Mouse (Mus musculus) C2C12 (cell line): ENCODE measurements around the gene Gak. TPM values are rescaled to one million over a fixed set of nuclear protein-coding genes. Genes with fewer than 3 reads are reported as not detected.

Experiments
- H3K27me3 ChIP-seq: one replicate; pipeline ENCODE4 v1.6.1; 2011; ENCODE audit not compliant: control insufficient read depth, insufficient read depth, insufficient read length
- H3K36me3 ChIP-seq: one replicate; pipeline ENCODE4 v1.6.1; 2011; ENCODE audit not compliant: control insufficient read depth, insufficient read depth
- H3K4me3 ChIP-seq: one replicate; pipeline ENCODE4 v1.5.1; 2011; ENCODE audit warnings: mild to moderate bottlenecking, control low read depth; ENCODE audit not compliant: poor library complexity, insufficient read depth, severe bottlenecking
- H3K79me2 ChIP-seq: one replicate; pipeline ENCODE4 v1.6.1; 2011; ENCODE audit not compliant: control insufficient read depth, insufficient read depth
- H3K79me3 ChIP-seq: one replicate; pipeline ENCODE4 v1.6.1; 2011; ENCODE audit warnings: low read depth, control low read depth
- H3ac ChIP-seq: one replicate; pipeline ENCODE3; 2011; ENCODE audit warnings: low read depth; ENCODE audit not compliant: control insufficient read depth, insufficient read length
- CEBPB ChIP-seq: IDR thresholded peaks from one replicate; pipeline ENCODE4 v1.6.1; 2011; ENCODE audit warnings: low read depth, mild to moderate bottlenecking, control low read depth, moderate library complexity
- CTCF ChIP-seq: IDR thresholded peaks from one replicate; pipeline ENCODE4 v1.5.1; 2011; ENCODE audit not compliant: control insufficient read depth, insufficient read depth, insufficient read length
- FOSL1 ChIP-seq: IDR thresholded peaks from one replicate; pipeline ENCODE4 v1.8.0; 2011; ENCODE audit warnings: mild to moderate bottlenecking, low read length; ENCODE audit not compliant: poor library complexity, insufficient read depth, severe bottlenecking
- MAX ChIP-seq: IDR thresholded peaks from one replicate; pipeline ENCODE4 v1.6.1; 2011; ENCODE audit warnings: mild to moderate bottlenecking, control low read depth
- MYOD1 ChIP-seq: IDR thresholded peaks from one replicate; pipeline ENCODE4 v1.6.1; 2011; ENCODE audit warnings: low read depth; ENCODE audit not compliant: control insufficient read depth, insufficient read length
- MYOG ChIP-seq: IDR thresholded peaks from one replicate; pipeline ENCODE4 v1.6.1; 2011; ENCODE audit not compliant: control insufficient read depth, insufficient read length; ENCODE audit errors: extremely low read depth
- USF1 ChIP-seq: IDR thresholded peaks from one replicate; pipeline ENCODE4 v1.6.1; 2011; ENCODE audit warnings: low read depth, mild to moderate bottlenecking, control low read depth, moderate library complexity
- polyA plus RNA-seq: library from polyadenylated mRNA; unstranded; fragments of >200 nt; fragmentation: generic; extraction: Trizol; gene quantifications from one replicate; pipeline ENCODE4 v1.2.1, GENCODE M21; 2012; ENCODE audit warnings: missing spikeins

The Gak gene
- polyA plus RNA-seq, 1 experiment, result 44.0 TPM

GRCm38 (mm10) chr5:108658611-108659010 is 29.1 kb upstream of the Gak start:
- Histone ChIP-seq H3K79me3 (peaks cover 4% of the 10 kb centered on the region), H3ac (no peak overlapping the region), H3K79me2 (peaks cover 13% of the 10 kb centered on the region), H3K4me3 (no peak overlapping the region), H3K36me3 (peaks cover 11% of the 10 kb centered on the region), H3K27me3 (no peaks in the 10 kb centered on the region)
- no peak for TF ChIP-seq MYOD1
- TF ChIP-seq FOSL1, result no peak
- TF ChIP-seq MYOG, result no peak
- TF ChIP-seq MAX, result no peak

GRCm38 (mm10) chr5:108657406-108657805 is 27.9 kb upstream of the Gak start:
- Histone ChIP-seq H3K36me3 (peaks cover 16% of the 10 kb centered on the region), H3K79me2 (peaks cover 13% of the 10 kb centered on the region), H3K4me3 (no peak overlapping the region), H3ac (no peak overlapping the region), H3K79me3 (peaks cover 4% of the 10 kb centered on the region), H3K27me3 (no peaks in the 10 kb centered on the region)
- TF ChIP-seq MYOG (no peak), CTCF (no peak), USF1 (no peak), CEBPB (no peak), FOSL1 (no peak)

- Histone ChIP-seq H3K4me3 (no peak overlapping the region), H3K36me3 (peaks cover 16% of the 10 kb centered on the region), H3K27me3 (no peaks in the 10 kb centered on the region), H3K79me3 (peaks cover 4% of the 10 kb centered on the region), H3ac (no peak overlapping the region), H3K79me2 (peaks cover 13% of the 10 kb centered on the region)
- TF ChIP-seq CEBPB (no peak), FOSL1 (no peak), CTCF (no peak), MYOG (no peak)
Measured at GRCm38 (mm10) chr5:108655891-108656650, 26.5 kb upstream of the Gak start.

GRCm38 (mm10) chr5:108655381-108655780 is 25.8 kb upstream of the Gak start:
- H3K36me3 ChIP-seq, result peaks cover 16% of the 10 kb centered on the region
- no peak overlapping the region for H3K4me3 ChIP-seq
- TF ChIP-seq MYOD1, result no peak
- TF ChIP-seq MAX, result no peak
- no peak for TF ChIP-seq MYOG
- TF ChIP-seq CEBPB, result no peak
- no peak for TF ChIP-seq USF1
- no peak for TF ChIP-seq CTCF
- TF ChIP-seq FOSL1, result no peak
- peaks cover 13% of the 10 kb centered on the region for H3K79me2 ChIP-seq
- H3K27me3 ChIP-seq, result no peaks in the 10 kb centered on the region
- H3ac ChIP-seq, result no peak overlapping the region
- peaks cover 4% of the 10 kb centered on the region for H3K79me3 ChIP-seq

GRCm38 (mm10) chr5:108654444-108654990 is 25.0 kb upstream of the Gak start:
- H3K27me3 ChIP-seq, result no peaks in the 10 kb centered on the region
- no peak overlapping the region for H3K4me3 ChIP-seq
- H3K79me2 ChIP-seq, result peaks cover 5% of the 10 kb centered on the region
- TF ChIP-seq MYOD1, result no peak
- no peak for TF ChIP-seq USF1
- TF ChIP-seq CEBPB, result no peak
- TF ChIP-seq FOSL1, result no peak
- TF ChIP-seq MYOG, result no peak
- no peak for TF ChIP-seq CTCF
- TF ChIP-seq MAX, result no peak
- peaks cover 16% of the 10 kb centered on the region for H3K36me3 ChIP-seq
- no peaks in the 10 kb centered on the region for H3K79me3 ChIP-seq
- no peak overlapping the region for H3ac ChIP-seq

GRCm38 (mm10) chr5:108653341-108653740 is 23.8 kb upstream of the Gak start:
- Histone ChIP-seq H3K79me3 (no peaks in the 10 kb centered on the region), H3K79me2 (no peaks in the 10 kb centered on the region), H3K27me3 (no peaks in the 10 kb centered on the region), H3K4me3 (no peak overlapping the region), H3ac (no peak overlapping the region), H3K36me3 (peaks cover 16% of the 10 kb centered on the region)
- TF ChIP-seq MYOD1, result no peak
- no peak for TF ChIP-seq CTCF
- TF ChIP-seq CEBPB, result no peak
- TF ChIP-seq USF1, result no peak
- no peak for TF ChIP-seq MYOG
- no peak for TF ChIP-seq FOSL1
- TF ChIP-seq MAX, result no peak
